Mouse (Mus musculus) MEL (cell line): ENCODE measurements at regions not wholly inside any gene's neighbourhood (a gene's known extent, or its start where the extent isn't known, plus 50 kb on each side); places are given as distances from the start of the nearest gene placed in this dataset.
A peak's percentile ranks its signal among the peaks of the same experiment; 100 is the strongest.

Experiments
- DNase-seq: peaks from one replicate; pipeline ENCODE4 v3.0.0; 2011; ENCODE audit warnings: low read depth, low spot score
- H3K27ac ChIP-seq: 2 replicates; pipeline ENCODE4 v1.5.1; 2012; ENCODE audit warnings: low read depth, mild to moderate bottlenecking, control low read depth, low read length, moderate library complexity; ENCODE audit not compliant: control insufficient read depth
- H3K27me3 ChIP-seq, 2 experiments: fragments of 150-350 bp in 1 of 2; sonication (generic) in 1 of 2; 2 replicates each; pipeline ENCODE4 v1.6.1; 2012; ENCODE audit warnings: low read length in 2 of 2, mild to moderate bottlenecking in 2 of 2, improper control_type of control experiment in 1 of 2, moderate library complexity in 1 of 2; ENCODE audit not compliant: insufficient read depth in 2 of 2, control insufficient read depth in 1 of 2
- H3K36me3 ChIP-seq, 2 experiments: 2 replicates each; pipeline ENCODE4 v1.6.1; 2012 to 2014; ENCODE audit warnings: low read length in 2 of 2, improper control_type of control experiment in 1 of 2, inconsistent platforms in 1 of 2, mild to moderate bottlenecking in 1 of 2; ENCODE audit not compliant: insufficient read depth in 2 of 2, control insufficient read depth in 1 of 2
- H3K4me1 ChIP-seq, 2 experiments: fragments of 150-350 bp in 1 of 2; sonication (generic) in 1 of 2; 2 replicates each; pipeline ENCODE4 v1.6.1; 2012; ENCODE audit warnings: low read length in 2 of 2, improper control_type of control experiment in 1 of 2, mild to moderate bottlenecking in 1 of 2; ENCODE audit not compliant: insufficient read depth in 2 of 2, control insufficient read depth in 1 of 2
- H3K4me3 ChIP-seq, 2 experiments: fragments of 150-350 bp in 1 of 2; sonication (generic) in 1 of 2; 2 replicates each; pipeline ENCODE4 v1.5.1; 2012; ENCODE audit warnings: low read depth in 2 of 2, low read length in 2 of 2, mild to moderate bottlenecking in 2 of 2, moderate library complexity in 2 of 2, control low read depth in 1 of 2, improper control_type of control experiment in 1 of 2; ENCODE audit not compliant: control insufficient read depth in 1 of 2, insufficient read depth in 1 of 2
- H3K79me2 ChIP-seq: 2 replicates; pipeline ENCODE4 v1.6.1; 2012; ENCODE audit warnings: mild to moderate bottlenecking, low read length, moderate library complexity; ENCODE audit not compliant: control insufficient read depth, poor library complexity, insufficient read depth
- H3K9ac ChIP-seq: 2 replicates; pipeline ENCODE4 v1.6.1; 2012; ENCODE audit warnings: low read depth, mild to moderate bottlenecking, control low read depth, low read length, moderate library complexity; ENCODE audit not compliant: control insufficient read depth, poor library complexity, severe bottlenecking
- H3K9me3 ChIP-seq: fragments of 150-350 bp; sonication (generic); replicated peaks from 2 replicates; pipeline ENCODE4 v1.6.1; 2012; ENCODE audit warnings: mild to moderate bottlenecking, low read length, improper control_type of control experiment, moderate library complexity; ENCODE audit not compliant: insufficient read depth
- CHD1 ChIP-seq: IDR thresholded peaks from 2 replicates; pipeline ENCODE4 v1.6.1; 2012; ENCODE audit warnings: low read depth, mild to moderate bottlenecking, inconsistent platforms, low read length, improper control_type of control experiment
- CTCF ChIP-seq, 3 experiments: IDR thresholded peaks in 2 of 3; conservative IDR thresholded peaks in 1 of 3; 2 replicates each; pipeline ENCODE4 v1.5.1; 2011 to 2012; ENCODE audit warnings: low read length in 3 of 3, low read depth in 2 of 3, mild to moderate bottlenecking in 2 of 3, improper control_type of control experiment in 1 of 3, inconsistent platforms in 1 of 3, mixed read lengths in 1 of 3, moderate library complexity in 1 of 3; ENCODE audit not compliant: control insufficient read depth in 1 of 3, insufficient read depth in 1 of 3, poor library complexity in 1 of 3, severe bottlenecking in 1 of 3
- E2F4 ChIP-seq: IDR thresholded peaks from 2 replicates; pipeline ENCODE4 v1.6.1; 2011; ENCODE audit warnings: low read depth, low read length, improper control_type of control experiment, borderline replicate concordance
- EP300 ChIP-seq, 2 experiments: IDR thresholded peaks; 2 replicates each; pipeline ENCODE4 v1.6.1; 2011; ENCODE audit warnings: improper control_type of control experiment in 2 of 2, low read length in 2 of 2, low read depth in 1 of 2, mild to moderate bottlenecking in 1 of 2
- GABPA ChIP-seq: IDR thresholded peaks from 2 replicates; pipeline ENCODE4 v1.6.1; 2012; ENCODE audit warnings: low read depth, mild to moderate bottlenecking, inconsistent platforms, low read length, improper control_type of control experiment, moderate library complexity
- GATA1 ChIP-seq: IDR thresholded peaks from 2 replicates; pipeline ENCODE4 v1.6.1; 2011; ENCODE audit warnings: low read depth, low read length, improper control_type of control experiment
- HCFC1 ChIP-seq: IDR thresholded peaks from 2 replicates; pipeline ENCODE4 v1.6.1; 2012; ENCODE audit warnings: low read depth, mild to moderate bottlenecking, inconsistent platforms, low read length, improper control_type of control experiment, moderate library complexity
- KAT2A ChIP-seq: conservative IDR thresholded peaks from 2 replicates; pipeline ENCODE4 v1.6.1; 2012; ENCODE audit warnings: low read depth, low read length, improper control_type of control experiment, inconsistent platforms
- MAX ChIP-seq: IDR thresholded peaks from 2 replicates; pipeline ENCODE4 v1.6.1; 2011; ENCODE audit warnings: low read length, improper control_type of control experiment
- MXI1 ChIP-seq: IDR thresholded peaks from 2 replicates; pipeline ENCODE4 v1.6.1; 2011; ENCODE audit warnings: mild to moderate bottlenecking, low read depth, low read length, improper control_type of control experiment
- MYB ChIP-seq: IDR thresholded peaks from 2 replicates; pipeline ENCODE4 v1.6.1; 2011; ENCODE audit warnings: mild to moderate bottlenecking, low read depth, low read length, improper control_type of control experiment
- MYC ChIP-seq: IDR thresholded peaks from 2 replicates; pipeline ENCODE4 v1.6.1; 2011; ENCODE audit warnings: low read depth, mild to moderate bottlenecking, low read length, improper control_type of control experiment, moderate library complexity
- NELFE ChIP-seq: IDR thresholded peaks from 2 replicates; pipeline ENCODE4 v1.6.1; 2011; ENCODE audit warnings: low read depth, low read length, improper control_type of control experiment
- NRF1 ChIP-seq: IDR thresholded peaks from 2 replicates; pipeline ENCODE4 v1.6.1; 2014; ENCODE audit warnings: low read depth, mild to moderate bottlenecking, inconsistent platforms, low read length, improper control_type of control experiment, moderate library complexity; ENCODE audit not compliant: poor library complexity, insufficient read depth, severe bottlenecking
- POLR2A ChIP-seq, 2 experiments: IDR thresholded peaks; 2 replicates each; pipeline ENCODE4 v1.6.1; 2011 to 2012; ENCODE audit warnings: low read length in 2 of 2, mild to moderate bottlenecking in 2 of 2, control low read depth in 1 of 2, improper control_type of control experiment in 1 of 2, low read depth in 1 of 2, moderate library complexity in 1 of 2; ENCODE audit not compliant: control insufficient read depth in 1 of 2, insufficient read depth in 1 of 2, poor library complexity in 1 of 2
- POLR2AphosphoS2 ChIP-seq: IDR thresholded peaks from 2 replicates; pipeline ENCODE4 v1.6.1; 2011; ENCODE audit warnings: low read length, improper control_type of control experiment
- POLR2AphosphoS5 ChIP-seq: IDR thresholded peaks from 2 replicates; pipeline ENCODE4 v1.6.1; 2012; ENCODE audit warnings: low read depth, borderline replicate concordance, mild to moderate bottlenecking, inconsistent platforms, low read length, moderate library complexity, mixed read lengths
- RAD21 ChIP-seq: IDR thresholded peaks from 2 replicates; pipeline ENCODE4 v1.6.1; 2011; ENCODE audit warnings: mild to moderate bottlenecking, low read depth, low read length, improper control_type of control experiment
- RCOR1 ChIP-seq: IDR thresholded peaks from 2 replicates; pipeline ENCODE4 v1.6.1; 2012; ENCODE audit warnings: low read depth, mild to moderate bottlenecking, inconsistent platforms, low read length, improper control_type of control experiment
- SIN3A ChIP-seq: IDR thresholded peaks from 2 replicates; pipeline ENCODE4 v1.6.1; 2012; ENCODE audit warnings: low read length, improper control_type of control experiment, inconsistent platforms
- SMC3 ChIP-seq: IDR thresholded peaks from 2 replicates; pipeline ENCODE4 v1.6.1; 2011; ENCODE audit warnings: low read depth, low read length, improper control_type of control experiment
- UBTF ChIP-seq: IDR thresholded peaks from 2 replicates; pipeline ENCODE4 v1.6.1; 2012; ENCODE audit warnings: low read depth, mild to moderate bottlenecking, inconsistent platforms, low read length, improper control_type of control experiment, moderate library complexity, borderline replicate concordance; ENCODE audit not compliant: insufficient read depth
- USF1 ChIP-seq: IDR thresholded peaks from 2 replicates; pipeline ENCODE4 v1.6.1; 2014; ENCODE audit warnings: low read depth, mild to moderate bottlenecking, inconsistent platforms, low read length, improper control_type of control experiment, moderate library complexity
- USF2 ChIP-seq, 2 experiments: IDR thresholded peaks; 2 replicates each; pipeline ENCODE4 v1.6.1; 2011 to 2012; ENCODE audit warnings: improper control_type of control experiment in 2 of 2, low read length in 2 of 2, borderline replicate concordance in 1 of 2, inconsistent platforms in 1 of 2, low read depth in 1 of 2, mild to moderate bottlenecking in 1 of 2; ENCODE audit not compliant: insufficient read depth in 1 of 2
- ZC3H11A ChIP-seq: IDR thresholded peaks from 2 replicates; pipeline ENCODE4 v1.6.1; 2012; ENCODE audit warnings: low read depth, mild to moderate bottlenecking, inconsistent platforms, low read length, improper control_type of control experiment
- ZMIZ1 ChIP-seq: IDR thresholded peaks from 2 replicates; pipeline ENCODE4 v1.6.1; 2012; ENCODE audit warnings: low read depth, mild to moderate bottlenecking, inconsistent platforms, low read length, improper control_type of control experiment, moderate library complexity
- ZNF384 ChIP-seq: IDR thresholded peaks from 2 replicates; pipeline ENCODE4 v1.6.1; 2012; ENCODE audit warnings: low read depth, mild to moderate bottlenecking, inconsistent platforms, low read length, improper control_type of control experiment

- Histone ChIP-seq H3K9ac (no peak overlapping the region), H3K9me3 (no peaks in the 10 kb centered on the region), H3K36me3 (no peaks in the 10 kb centered on the region), H3K79me2 (no peaks in the 10 kb centered on the region), H3K4me3 (no peak overlapping the region)
- DNase-seq, result peak; percentile 54
- TF ChIP-seq ZC3H11A, result peak; percentile 48
- TF ChIP-seq KAT2A, result no peak
- TF ChIP-seq MXI1, result no peak
- TF ChIP-seq SIN3A, result no peak
- no peak for TF ChIP-seq MYC
- TF ChIP-seq CTCF (IDR thresholded peaks at IDR 0.05 in 2 of 3, conservative IDR thresholded peaks at IDR 0.05 in 1 of 3; ENCODE audit: control insufficient read depth in 1 of 3, insufficient read depth in 1 of 3, low read depth in 2 of 3, low read length in 3 of 3, poor library complexity in 1 of 3, severe bottlenecking in 1 of 3), result peak; percentile 23 to 60 (median 58)
- no peak for TF ChIP-seq NELFE
- TF ChIP-seq POLR2A (IDR thresholded peaks at IDR 0.05; ENCODE audit: control insufficient read depth in 1 of 2, insufficient read depth in 1 of 2, low read depth in 1 of 2, low read length in 2 of 2, poor library complexity in 1 of 2), result no peak
- TF ChIP-seq SMC3, result peak; percentile 66
- TF ChIP-seq MAX, result no peak
- TF ChIP-seq RAD21, result peak; percentile 53
- no peak for TF ChIP-seq UBTF
- no peak for TF ChIP-seq ZNF384
- TF ChIP-seq E2F4, result no peak
- TF ChIP-seq MYB, result no peak
- TF ChIP-seq EP300 (IDR thresholded peaks at IDR 0.05; ENCODE audit: low read depth in 1 of 2, low read length in 2 of 2), result no peak
- TF ChIP-seq RCOR1, result no peak
- no peak for TF ChIP-seq HCFC1
- TF ChIP-seq ZMIZ1, result no peak
- no peak for TF ChIP-seq POLR2AphosphoS2
- TF ChIP-seq POLR2AphosphoS5, result no peak
- TF ChIP-seq, all 39 proteins: peak for 4
- H3K27ac ChIP-seq, result no peak overlapping the region
- H3K4me1 ChIP-seq, result no peaks in the 10 kb centered on the region
- no peaks in the 10 kb centered on the region for H3K27me3 ChIP-seq
Measured at GRCm38 (mm10) chr17:78041204-78041603, 158.8 kb upstream of the Crim1 start.

DNA sequence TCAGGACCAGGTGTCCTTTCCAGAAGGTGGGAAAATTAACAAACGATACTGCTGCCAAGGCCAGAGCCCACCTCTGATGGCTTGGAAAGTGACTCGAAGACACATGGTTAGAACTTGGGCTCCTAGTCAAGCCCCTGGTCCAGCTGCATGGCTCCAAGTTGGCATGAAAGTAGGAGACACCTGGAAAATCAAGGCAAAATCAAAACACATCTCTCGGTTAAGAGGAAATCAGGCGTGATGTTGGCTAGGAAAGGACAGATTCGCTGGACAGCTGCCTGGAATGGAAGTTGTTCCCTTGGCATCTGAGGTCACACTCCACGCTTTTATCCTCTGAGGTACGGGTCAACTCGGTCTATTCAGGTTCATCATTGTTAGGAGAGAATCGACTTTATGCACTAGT is 150.3 kb upstream of the Crim1 start:
- Histone ChIP-seq H3K27me3 (no peaks in the 10 kb centered on the region), H3K79me2 (no peaks in the 10 kb centered on the region), H3K4me3 (no peak overlapping the region), H3K9me3 (no peaks in the 10 kb centered on the region), H3K9ac (no peak overlapping the region), H3K36me3 (no peaks in the 10 kb centered on the region), H3K4me1 (no peaks in the 10 kb centered on the region), H3K27ac (no peak overlapping the region)
- TF ChIP-seq NRF1 (no peak), SIN3A (no peak), HCFC1 (no peak), MYC (no peak), USF1 (no peak), USF2 (IDR thresholded peaks at IDR 0.05; ENCODE audit: borderline replicate concordance in 1 of 2, insufficient read depth in 1 of 2, low read depth in 1 of 2, low read length in 2 of 2) (no peak), GABPA (no peak), CHD1 (no peak), GATA1 (no peak)
- no peak for DNase-seq
